Mouse (Mus musculus) neural tube, embryonic 12.5 days (tissue): ENCODE results near the gene Sap30. TPM values are rescaled to one million over a fixed set of nuclear protein-coding genes. Genes with fewer than 3 reads are reported as not detected.
A peak's percentile ranks its signal among the peaks of the same experiment; 100 is the strongest.
"Not testable (repeated sequence)": the region's sequence is repeated elsewhere in the genome, so short reads cannot be mapped to it uniquely, and the experiment has no call there.

Experiments
- ATAC-seq: fragments of 200-750 bp; cut with Nextera tagmentation; 2 replicates; pipeline ENCODE4 v1.8.0; 2017; ENCODE audit warnings: low read depth, mild to moderate bottlenecking, moderate TSS enrichment, moderate library complexity; ENCODE audit not compliant: low FRiP score
- H3K27ac ChIP-seq: fragments of 300-500 bp; sonication (generic); 2 replicates; pipeline ENCODE4 v1.5.1; 2016
- H3K27me3 ChIP-seq: fragments of 300-500 bp; sonication (generic); replicated peaks from 2 replicates; pipeline ENCODE4 v1.6.1; 2016; ENCODE audit warnings: mild to moderate bottlenecking
- H3K36me3 ChIP-seq: fragments of 300-500 bp; sonication (generic); 2 replicates; pipeline ENCODE4 v1.6.1; 2016; ENCODE audit warnings: mild to moderate bottlenecking
- H3K4me1 ChIP-seq: fragments of 300-500 bp; sonication (generic); 2 replicates; pipeline ENCODE4 v1.6.1; 2016
- H3K4me2 ChIP-seq: fragments of 300-500 bp; sonication (generic); replicated peaks from 2 replicates; pipeline ENCODE4 v1.6.1; 2016; ENCODE audit warnings: mild to moderate bottlenecking
- H3K4me3 ChIP-seq: fragments of 300-500 bp; sonication (generic); 2 replicates; pipeline ENCODE4 v1.5.1; 2016
- H3K9ac ChIP-seq: fragments of 300-500 bp; sonication (generic); 2 replicates; pipeline ENCODE4 v1.6.1; 2016; ENCODE audit warnings: mild to moderate bottlenecking
- H3K9me3 ChIP-seq: fragments of 300-500 bp; sonication (generic); 2 replicates; pipeline ENCODE4 v1.6.1; 2016; ENCODE audit warnings: mild to moderate bottlenecking
- WGBS: fragments of 180-500 bp; shearing (Covaris S2); methylation state at CpG from one replicate; pipeline ENCODE4 v1.1.7; 2016; 5-methylcytosine and 5-hydroxymethylcytosine counted together
- polyA plus RNA-seq: library from polyadenylated mRNA; unstranded; fragments of >200 nt; fragmentation: Nextera tagmentation; extraction: Ambion mirVana; gene quantifications from 2 replicates; pipeline ENCODE4 v1.2.1, GENCODE M21; 2016

Gene Sap30
- polyA plus RNA-seq = 101 and 105 TPM in 2 replicates

- Histone ChIP-seq H3K4me3 (peak within 1 kb of the TSS; percentile 96), H3K9me3 (no peaks in the 10 kb centered on the region), H3K27ac (peak within 1 kb of the TSS; percentile 95), H3K27me3 (no peaks in the 10 kb centered on the region), H3K9ac (peak within 1 kb of the TSS; percentile 97), H3K4me2 (peak within 1 kb of the TSS; percentile 78), H3K4me1 (peaks cover 6% of the 10 kb centered on the region), H3K36me3 (peaks cover 6% of the 10 kb centered on the region; the same call in 1 of the 2 replicates)
- under 1% methylated on average over 66 of the region's 66 CpGs for WGBS
- peak; percentile 97 for ATAC-seq
Observed at GRCm38 (mm10) chr8:57487441-57488155, at the start of gene Sap30. Sap30 (minus strand) TSS chr8:57487860.

GRCm38 (mm10) chr8:57536167-57536566 lies 48.5 kb upstream of the Sap30 start:
- no peaks in the 10 kb centered on the region for H3K9me3 ChIP-seq
- H3K27ac ChIP-seq = no peak overlapping the region
- H3K4me1 ChIP-seq = no peaks in the 10 kb centered on the region
- H3K36me3 ChIP-seq = peaks cover 8% of the 10 kb centered on the region; the same call in 1 of the 2 replicates
- no peak for ATAC-seq
- 97% methylated on average over 6 of the region's 6 CpGs for WGBS
- no peak overlapping the region for H3K4me3 ChIP-seq
- no peak overlapping the region for H3K9ac ChIP-seq
- no peaks in the 10 kb centered on the region for H3K27me3 ChIP-seq
- no peak overlapping the region for H3K4me2 ChIP-seq

- Histone ChIP-seq H3K4me1 (no peaks in the 10 kb centered on the region), H3K27ac (no peak overlapping the region), H3K36me3 (peaks cover 8% of the 10 kb centered on the region; the same call in 1 of the 2 replicates), H3K27me3 (no peaks in the 10 kb centered on the region), H3K9me3 (no peaks in the 10 kb centered on the region), H3K9ac (no peak overlapping the region), H3K4me3 (no peak overlapping the region), H3K4me2 (no peak overlapping the region)
- WGBS = 89% methylated on average over 4 of the region's 4 CpGs
- no peak for ATAC-seq
Observed at GRCm38 (mm10) chr8:57534495-57534894, 46.8 kb upstream of the Sap30 start.

- Histone ChIP-seq H3K4me2 (no peak overlapping the region), H3K9me3 (no peaks in the 10 kb centered on the region), H3K27me3 (no peaks in the 10 kb centered on the region), H3K36me3 (peaks cover 8% of the 10 kb centered on the region; the same call in 1 of the 2 replicates), H3K9ac (no peak overlapping the region), H3K4me3 (no peak overlapping the region), H3K27ac (no peak overlapping the region), H3K4me1 (no peaks in the 10 kb centered on the region)
- ATAC-seq = no peak
- 94% methylated on average over 4 of the region's 4 CpGs for WGBS
Observed at GRCm38 (mm10) chr8:57533106-57533505, 45.4 kb upstream of the Sap30 start.

- Histone ChIP-seq H3K27me3 (no peaks in the 10 kb centered on the region), H3K27ac (no peak overlapping the region), H3K9ac (no peak overlapping the region), H3K4me3 (no peak overlapping the region), H3K4me1 (no peaks in the 10 kb centered on the region), H3K36me3 (peaks cover 8% of the 10 kb centered on the region; the same call in 1 of the 2 replicates), H3K4me2 (no peak overlapping the region), H3K9me3 (no peaks in the 10 kb centered on the region)
- WGBS = 70% methylated on average over 2 of the region's 2 CpGs
- ATAC-seq = no peak
Observed at GRCm38 (mm10) chr8:57532223-57532622, 44.6 kb upstream of the Sap30 start.

GRCm38 (mm10) chr8:57530666-57531349 lies 43.1 kb upstream of the Sap30 start:
- ATAC-seq = peak; percentile 54; the same call in 1 of the 2 replicates
- no peak overlapping the region for H3K4me2 ChIP-seq
- no peaks in the 10 kb centered on the region for H3K9me3 ChIP-seq
- H3K4me3 ChIP-seq = no peak overlapping the region
- H3K9ac ChIP-seq = no peak overlapping the region
- H3K27ac ChIP-seq = no peak overlapping the region
- H3K27me3 ChIP-seq = no peaks in the 10 kb centered on the region
- peaks cover 8% of the 10 kb centered on the region; the same call in 1 of the 2 replicates for H3K36me3 ChIP-seq
- H3K4me1 ChIP-seq = no peaks in the 10 kb centered on the region
- 39% methylated on average over 15 of the region's 15 CpGs for WGBS

GRCm38 (mm10) chr8:57530238-57530637 lies 42.6 kb upstream of the Sap30 start:
- no peak overlapping the region for H3K4me2 ChIP-seq
- no peaks in the 10 kb centered on the region for H3K27me3 ChIP-seq
- H3K4me3 ChIP-seq = no peak overlapping the region
- H3K27ac ChIP-seq = no peak overlapping the region
- WGBS = 94% methylated on average over 13 of the region's 13 CpGs
- no peak overlapping the region for H3K9ac ChIP-seq
- peaks cover 7% of the 10 kb centered on the region; the same call in 1 of the 2 replicates for H3K36me3 ChIP-seq
- no peak for ATAC-seq
- no peaks in the 10 kb centered on the region for H3K9me3 ChIP-seq
- no peaks in the 10 kb centered on the region for H3K4me1 ChIP-seq

GRCm38 (mm10) chr8:57528036-57528435 lies 40.4 kb upstream of the Sap30 start:
- H3K4me1 ChIP-seq = no peaks in the 10 kb centered on the region
- no peak overlapping the region for H3K4me2 ChIP-seq
- no peaks in the 10 kb centered on the region for H3K36me3 ChIP-seq
- no peaks in the 10 kb centered on the region for H3K9me3 ChIP-seq
- ATAC-seq = no peak
- no peaks in the 10 kb centered on the region for H3K27me3 ChIP-seq
- no peak overlapping the region for H3K4me3 ChIP-seq
- H3K9ac ChIP-seq = no peak overlapping the region
- 95% methylated on average over 1 of the region's 1 CpGs for WGBS
- no peak overlapping the region for H3K27ac ChIP-seq

- Histone ChIP-seq H3K9ac (no peak overlapping the region), H3K4me2 (no peak overlapping the region), H3K9me3 (no peaks in the 10 kb centered on the region), H3K36me3 (no peaks in the 10 kb centered on the region), H3K27me3 (no peaks in the 10 kb centered on the region), H3K4me1 (no peaks in the 10 kb centered on the region), H3K4me3 (no peak overlapping the region), H3K27ac (no peak overlapping the region)
- ATAC-seq = no peak
- 89% methylated on average over 12 of the region's 12 CpGs for WGBS
Observed at GRCm38 (mm10) chr8:57520186-57520786, 32.6 kb upstream of the Sap30 start.

GRCm38 (mm10) chr8:57517723-57518122 lies 30.1 kb upstream of the Sap30 start:
- Histone ChIP-seq H3K9me3 (no peaks in the 10 kb centered on the region), H3K27ac (no peak overlapping the region), H3K4me1 (no peaks in the 10 kb centered on the region), H3K4me2 (no peak overlapping the region), H3K27me3 (no peaks in the 10 kb centered on the region), H3K36me3 (no peaks in the 10 kb centered on the region), H3K9ac (no peak overlapping the region), H3K4me3 (no peak overlapping the region)
- ATAC-seq = no peak
- 95% methylated on average over 3 of the region's 3 CpGs for WGBS

GRCm38 (mm10) chr8:57516685-57517084 lies 29.0 kb upstream of the Sap30 start:
- not testable (repeated sequence) for H3K36me3 ChIP-seq, H3K4me1 ChIP-seq, ATAC-seq, H3K9me3 ChIP-seq, H3K9ac ChIP-seq, H3K27ac ChIP-seq, H3K27me3 ChIP-seq, H3K4me2 ChIP-seq, H3K4me3 ChIP-seq
- 94% methylated on average over 4 of the region's 5 CpGs for whole genome bisulfite sequencing

- peak overlapping the region; percentile 81 for H3K4me3 ChIP-seq
- H3K4me1 ChIP-seq, H3K36me3 ChIP-seq, H3K27ac ChIP-seq, ATAC-seq, H3K9me3 ChIP-seq, H3K27me3 ChIP-seq: not testable (repeated sequence)
- peak overlapping the region; percentile 96 for H3K9ac ChIP-seq
- 29% methylated on average over 10 of the region's 10 CpGs for WGBS
- H3K4me2 ChIP-seq = peak overlapping the region; percentile 71
Observed at GRCm38 (mm10) chr8:57513178-57513661, 25.6 kb upstream of the Sap30 start.
